Mouse (Mus musculus): ENCODE measurements around the gene Kbtbd6. TPM values are rescaled to one million over a fixed set of nuclear protein-coding genes. Genes with fewer than 3 reads are reported as not detected.
A peak's percentile ranks its signal among the peaks of the same experiment; 100 is the strongest.
"Not testable (repeated sequence)": the region's sequence is repeated elsewhere in the genome, so short reads cannot be mapped to it uniquely, and the experiment has no call there.

The Kbtbd6 gene
- polyA plus RNA-seq, 1 experiment from 2014 or later, result 3.5 TPM

DNA sequence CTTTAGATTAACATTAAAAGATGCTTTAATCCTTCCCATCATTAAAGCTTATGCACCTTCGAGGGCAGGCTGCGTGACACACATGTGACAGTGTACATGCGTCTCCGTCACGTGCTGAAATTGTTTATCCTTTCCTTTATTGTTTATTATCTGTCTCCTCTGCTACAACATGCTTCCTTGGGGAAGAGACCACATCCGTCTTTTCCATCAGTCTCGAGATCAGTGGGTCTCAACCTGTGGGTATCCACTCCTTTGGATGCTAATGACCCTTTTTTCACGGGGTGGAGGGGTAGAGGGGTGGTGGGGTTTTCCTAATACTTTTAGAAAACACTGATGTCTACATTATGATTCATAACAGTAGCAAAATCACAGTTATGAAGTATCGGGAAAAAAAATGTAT lies 7.0 kb upstream of the Kbtbd6 start:
- Histone ChIP-seq H3K4me3 (replicated peaks) (no peak overlapping the region), H3K9ac (no peak overlapping the region), H3K27me3 (no peaks in the 10 kb centered on the region), H3K4me2 (no peak overlapping the region), H3K9me3 (replicated peaks) (no peaks in the 10 kb centered on the region), H3K36me3 (no peaks in the 10 kb centered on the region), H3K27ac (no peak overlapping the region), H3K4me1 (no peaks in the 10 kb centered on the region)
- WGBS, result 91% methylated on average over 9 of the region's 9 CpGs
- ATAC-seq (replicated peaks; ENCODE audit: low FRiP score), result no peak

DNA sequence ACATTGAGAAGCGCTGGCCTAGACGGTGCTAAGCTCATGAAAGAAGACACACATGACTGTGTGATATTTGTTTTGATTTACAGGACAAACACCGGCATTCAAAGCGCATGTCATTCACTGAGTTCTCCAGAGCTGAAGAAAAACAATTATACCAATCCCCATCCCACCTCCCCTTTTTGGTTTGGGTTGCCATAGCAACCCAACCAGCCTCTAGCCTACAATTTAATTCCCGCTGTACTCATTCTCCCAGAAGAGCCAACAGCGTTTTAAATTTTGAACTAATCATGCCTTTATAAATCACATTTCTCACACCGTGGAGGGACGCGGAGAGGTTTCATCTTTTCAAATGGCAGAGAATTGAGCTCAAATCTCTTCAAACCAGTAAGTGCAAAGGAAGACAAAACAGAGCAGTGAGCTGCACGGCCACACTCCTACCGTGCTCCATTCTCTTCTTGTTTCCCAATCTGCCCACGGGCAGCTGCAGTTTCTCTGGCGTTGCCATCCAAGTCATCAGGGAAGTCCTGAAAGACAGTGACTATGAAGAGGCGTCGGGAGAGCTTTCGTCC lies 6.5 kb upstream of the Kbtbd6 start:
- Histone ChIP-seq H3K4me2 (no peak overlapping the region), H3K4me3 (replicated peaks) (no peak overlapping the region), H3K27me3 (no peaks in the 10 kb centered on the region), H3K4me1 (no peaks in the 10 kb centered on the region), H3K9ac (no peak overlapping the region), H3K9me3 (replicated peaks) (no peaks in the 10 kb centered on the region), H3K27ac (no peak overlapping the region), H3K36me3 (no peaks in the 10 kb centered on the region)
- no peak for ATAC-seq (replicated peaks; ENCODE audit: low FRiP score)
- 75% methylated on average over 16 of the region's 16 CpGs for WGBS

DNA sequence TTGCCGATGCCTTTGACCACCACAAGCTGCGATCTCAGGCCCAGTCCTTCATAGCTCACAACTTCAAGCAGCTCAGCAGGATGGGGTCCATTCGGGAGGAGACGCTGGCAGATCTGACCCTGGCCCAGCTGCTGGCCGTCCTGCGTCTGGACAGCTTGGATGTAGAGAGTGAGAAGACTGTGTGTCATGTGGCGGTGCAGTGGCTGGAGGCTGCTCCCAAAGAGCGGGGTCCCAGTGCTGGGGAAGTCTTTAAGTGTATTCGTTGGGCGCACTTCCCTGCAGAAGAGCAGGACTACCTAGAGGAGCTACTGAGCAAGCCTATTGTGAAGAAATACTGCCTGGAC lies 928 bp downstream of the Kbtbd6 start:
- not testable (repeated sequence) for H3K9ac ChIP-seq; H3K4me3 ChIP-seq (replicated peaks); H3K27ac ChIP-seq; H3K9me3 ChIP-seq (replicated peaks); H3K27me3 ChIP-seq; H3K4me2 ChIP-seq; H3K36me3 ChIP-seq; H3K4me1 ChIP-seq
- ATAC-seq (replicated peaks; ENCODE audit: low FRiP score), result 0 out of 2 replicates have a peak, but pooled peaks have one; percentile 19
- WGBS, result 97% methylated on average over 8 of the region's 10 CpGs

DNA sequence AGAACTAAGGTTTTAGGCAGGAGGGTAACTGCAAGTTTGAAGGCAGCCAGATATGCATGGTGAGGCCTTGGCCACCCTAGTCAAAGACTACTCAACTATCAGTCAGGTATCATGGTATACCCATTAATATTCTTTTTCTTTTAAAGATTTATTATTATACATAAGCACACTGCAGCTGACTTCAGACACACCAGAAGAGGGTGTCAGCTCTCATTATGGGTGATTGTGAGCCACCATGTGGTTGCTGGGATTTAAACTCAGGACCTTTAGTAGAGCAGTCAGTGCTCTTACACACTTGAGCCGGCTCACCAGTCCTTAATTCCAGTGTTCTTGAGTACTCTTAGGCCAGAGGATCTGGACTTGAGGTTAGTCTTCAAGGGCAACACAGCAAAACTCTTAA lies 8.8 kb downstream of the Kbtbd6 start:
- no peak overlapping the region for H3K4me2 ChIP-seq
- H3K4me1 ChIP-seq, result no peaks in the 10 kb centered on the region
- ATAC-seq (replicated peaks; ENCODE audit: low FRiP score), result no peak
- no peak overlapping the region for H3K27ac ChIP-seq
- H3K36me3 ChIP-seq, result peaks cover 45% of the 10 kb centered on the region
- 86% methylated on average over 1 of the region's 1 CpGs for WGBS
- H3K9me3 ChIP-seq (replicated peaks), result no peaks in the 10 kb centered on the region
- no peak overlapping the region for H3K9ac ChIP-seq
- no peak overlapping the region for H3K4me3 ChIP-seq (replicated peaks)
- no peaks in the 10 kb centered on the region for H3K27me3 ChIP-seq

DNA sequence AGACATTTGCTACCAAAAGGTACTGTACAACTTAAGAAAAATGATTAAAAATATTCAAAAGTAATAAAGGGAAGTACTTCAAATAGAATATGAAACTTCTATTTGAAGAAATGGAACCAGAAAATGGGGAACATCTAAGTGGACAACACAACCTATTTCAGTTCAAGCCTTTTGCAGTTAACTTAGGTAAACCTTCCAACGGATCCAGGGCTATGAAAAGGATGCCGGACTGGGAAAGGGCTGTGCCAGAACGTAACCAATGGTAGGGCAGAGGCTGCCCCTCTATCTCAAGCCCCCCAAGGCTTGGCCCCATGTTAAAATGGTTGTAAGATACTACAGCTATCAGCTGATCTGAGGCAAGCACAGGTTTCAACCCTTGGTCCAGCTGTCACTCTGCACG lies 9.4 kb downstream of the Kbtbd6 start:
- ATAC-seq (replicated peaks; ENCODE audit: low FRiP score), result no peak
- Histone ChIP-seq H3K4me1 (no peaks in the 10 kb centered on the region), H3K27ac (no peak overlapping the region), H3K4me3 (replicated peaks) (no peak overlapping the region), H3K9me3 (replicated peaks) (no peaks in the 10 kb centered on the region), H3K9ac (no peak overlapping the region), H3K36me3 (peaks cover 50% of the 10 kb centered on the region), H3K4me2 (no peak overlapping the region), H3K27me3 (no peaks in the 10 kb centered on the region)
- WGBS, result 94% methylated on average over 4 of the region's 4 CpGs

DNA sequence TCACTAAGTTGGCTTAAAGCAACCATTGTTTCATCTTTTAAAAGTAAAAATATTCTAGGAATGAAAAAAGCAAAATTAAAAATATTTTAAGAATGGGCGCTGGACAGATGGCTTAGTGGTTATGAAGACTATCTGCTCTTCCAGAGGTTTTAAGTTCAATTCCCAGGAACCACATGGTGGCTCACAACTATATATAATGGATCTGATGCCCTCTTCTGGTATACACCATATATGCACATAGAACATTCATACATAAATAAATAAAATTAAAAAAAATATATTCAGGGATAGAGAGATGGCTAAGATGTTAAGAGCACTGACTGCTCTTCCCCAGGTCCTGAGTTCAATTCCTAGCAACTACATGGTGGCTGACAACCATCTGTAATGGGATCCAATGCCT lies 14.0 kb downstream of the Kbtbd6 start:
- H3K27me3 ChIP-seq, result no peaks in the 10 kb centered on the region
- H3K4me1 ChIP-seq, result no peaks in the 10 kb centered on the region
- H3K4me3 ChIP-seq (replicated peaks), result no peak overlapping the region
- no peak overlapping the region for H3K9ac ChIP-seq
- no peak overlapping the region for H3K4me2 ChIP-seq
- peaks cover 83% of the 10 kb centered on the region for H3K36me3 ChIP-seq
- H3K27ac ChIP-seq, result no peak overlapping the region
- ATAC-seq (replicated peaks; ENCODE audit: low FRiP score), result no peak
- 87% methylated on average over 1 of the region's 1 CpGs for WGBS
- no peaks in the 10 kb centered on the region for H3K9me3 ChIP-seq (replicated peaks)

DNA sequence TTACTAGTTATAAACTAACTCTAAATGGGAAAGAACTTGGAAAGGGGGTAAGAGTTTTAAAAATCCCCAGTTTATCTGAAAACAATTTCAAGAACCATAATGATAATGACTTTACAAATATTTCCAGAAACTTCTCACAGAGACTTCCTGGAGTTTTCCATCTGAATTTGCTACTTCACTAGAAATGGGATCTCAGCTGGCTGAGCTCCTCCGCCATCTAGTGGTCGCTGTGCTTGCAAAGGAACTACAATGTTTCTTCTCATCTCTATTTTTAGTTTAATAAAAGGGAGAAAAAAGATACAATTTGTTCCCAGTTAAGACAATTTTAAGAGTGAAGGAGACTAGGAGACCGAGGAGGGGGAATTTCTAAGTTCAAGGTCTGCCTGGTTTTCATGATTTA lies 16.0 kb downstream of the Kbtbd6 start:
- no peak overlapping the region for H3K4me3 ChIP-seq (replicated peaks)
- H3K27ac ChIP-seq, result no peak overlapping the region
- no peaks in the 10 kb centered on the region for H3K27me3 ChIP-seq
- no peaks in the 10 kb centered on the region for H3K9me3 ChIP-seq (replicated peaks)
- peaks cover 86% of the 10 kb centered on the region for H3K36me3 ChIP-seq
- H3K4me2 ChIP-seq, result no peak overlapping the region
- 32% methylated on average over 3 of the region's 3 CpGs for WGBS
- ATAC-seq (replicated peaks; ENCODE audit: low FRiP score), result no peak
- no peaks in the 10 kb centered on the region for H3K4me1 ChIP-seq
- H3K9ac ChIP-seq, result no peak overlapping the region

DNA sequence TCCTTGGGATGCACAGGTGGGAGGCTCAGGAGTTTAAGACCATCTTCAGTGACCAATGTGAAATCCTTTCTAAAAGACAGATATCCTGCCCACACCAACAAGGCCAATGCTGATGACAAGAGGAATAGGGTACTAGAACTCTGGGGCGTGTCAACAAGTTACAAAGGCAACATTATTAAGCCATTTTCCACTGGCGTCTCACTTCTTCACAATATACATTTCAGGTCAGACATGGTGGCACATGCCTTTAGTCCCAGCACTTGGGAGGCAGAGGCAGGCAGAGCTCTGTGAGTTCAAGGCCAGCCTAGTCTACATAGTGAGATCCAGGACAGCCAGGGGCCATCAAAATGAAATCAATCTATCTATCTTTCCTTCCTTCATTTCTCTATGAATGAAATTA lies 21.7 kb downstream of the Kbtbd6 start:
- no peaks in the 10 kb centered on the region for H3K27me3 ChIP-seq
- H3K9ac ChIP-seq, result no peak overlapping the region
- H3K4me2 ChIP-seq, result no peak overlapping the region
- no peak overlapping the region for H3K4me3 ChIP-seq (replicated peaks)
- H3K9me3 ChIP-seq (replicated peaks), result no peaks in the 10 kb centered on the region
- H3K27ac ChIP-seq, result no peak overlapping the region
- 95% methylated on average over 2 of the region's 2 CpGs for WGBS
- H3K4me1 ChIP-seq, result no peaks in the 10 kb centered on the region
- no peak for ATAC-seq (replicated peaks; ENCODE audit: low FRiP score)
- peaks cover 88% of the 10 kb centered on the region for H3K36me3 ChIP-seq

DNA sequence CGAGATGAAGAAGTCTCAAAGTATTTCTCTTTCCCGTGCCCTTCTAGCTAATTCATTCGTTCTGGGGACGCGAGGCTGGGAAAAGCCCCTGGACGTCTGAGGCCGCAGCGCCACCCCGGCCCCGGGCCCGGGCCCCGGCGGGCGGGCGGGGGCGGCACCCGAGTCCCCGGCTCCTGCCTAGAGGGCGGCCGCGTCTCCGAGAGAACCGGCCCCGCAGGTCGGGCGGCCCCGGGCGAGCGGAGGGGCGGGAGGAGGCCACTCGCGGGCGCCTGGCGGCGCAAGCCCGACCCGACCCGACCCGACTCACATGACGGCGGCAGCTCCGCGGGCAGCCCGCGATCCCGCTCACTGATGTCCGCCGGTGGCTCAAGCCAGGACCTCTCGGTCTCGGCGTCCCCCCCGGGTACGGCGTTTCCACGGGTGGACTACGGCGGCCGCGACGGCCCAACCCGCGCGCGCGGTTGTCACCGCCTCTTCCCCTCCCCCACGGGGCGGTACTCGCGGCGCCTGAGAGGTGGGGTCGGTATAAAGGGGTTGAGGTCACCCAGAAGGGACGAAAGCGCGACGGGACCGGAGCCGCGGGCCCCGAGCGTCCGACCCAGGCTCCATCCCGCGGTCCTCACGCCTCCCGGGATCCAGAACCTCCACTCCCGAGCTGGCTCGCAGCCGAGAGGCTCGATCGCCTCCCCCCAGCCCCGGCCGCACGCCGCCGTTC lies 29.1 kb downstream of the Kbtbd6 start, which contains the start of gene Elf1:
Elf1 (plus strand) TSS at position 571 of the 715 bp plus-strand sequence.
- peak within 1 kb of the TSS; percentile 100 for H3K27ac ChIP-seq

DNA sequence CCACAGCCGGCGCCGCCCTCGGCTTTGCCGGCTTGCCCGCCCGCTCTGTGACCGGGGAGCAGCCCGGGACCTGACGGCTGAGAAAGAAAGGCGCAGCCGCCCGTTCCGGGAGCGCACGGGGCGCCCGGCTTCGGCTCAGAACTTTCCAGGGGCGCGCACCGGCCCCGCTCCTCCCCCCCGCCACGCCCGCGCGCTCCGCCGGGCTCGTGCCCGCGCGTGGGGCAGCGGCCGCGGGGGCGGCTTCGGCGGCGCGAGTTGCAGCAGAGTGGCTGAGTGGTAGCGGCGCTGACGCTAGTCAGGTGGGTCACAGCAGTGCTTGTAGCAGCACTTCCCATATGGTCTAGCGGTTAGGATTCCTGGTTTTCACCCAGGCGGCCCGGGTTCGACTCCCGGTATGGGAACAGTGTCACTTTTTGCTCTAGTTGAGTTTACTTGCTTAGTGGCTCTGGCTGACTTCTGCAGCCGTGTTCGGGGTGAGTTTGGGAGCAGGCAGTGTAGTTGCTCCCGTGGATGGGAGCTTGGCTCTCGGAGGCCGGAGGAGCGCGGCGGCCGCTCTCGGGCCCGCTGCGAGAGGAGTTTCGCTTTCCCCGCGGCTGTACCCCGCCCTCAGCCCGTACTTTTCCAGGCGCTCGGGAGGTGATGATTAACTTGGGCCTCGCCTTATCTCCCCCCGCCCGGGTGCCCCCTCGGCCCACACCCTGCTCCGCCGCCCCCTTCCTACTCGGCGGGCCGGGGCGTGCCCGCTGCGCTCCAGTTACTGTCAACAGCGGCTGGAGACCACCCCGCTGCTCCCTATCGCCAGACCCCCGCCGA lies 29.9 kb downstream of the Kbtbd6 start, which contains the start of gene Wbp4:
Wbp4 (minus strand) TSS at position 182 of the 813 bp plus-strand sequence.
- WGBS, result under 1% methylated on average over 81 of the region's 86 CpGs
- Histone ChIP-seq H3K4me2 (peak within 1 kb of the TSS; percentile 79), H3K27ac (peak within 1 kb of the TSS; percentile 100), H3K36me3 (peaks cover 23% of the 10 kb centered on the region), H3K9me3 (replicated peaks) (no peaks in the 10 kb centered on the region), H3K4me3 (replicated peaks) (peak within 1 kb of the TSS; percentile 90), H3K4me1 (peaks cover 46% of the 10 kb centered on the region), H3K27me3 (no peaks in the 10 kb centered on the region), H3K9ac (peak within 1 kb of the TSS; percentile 96)
- ATAC-seq (replicated peaks; ENCODE audit: low FRiP score), result peak; percentile 92

More for the DNA sequence above, 29.1 kb downstream of the Kbtbd6 start, which contains the start of gene Elf1:
- H3K4me2 ChIP-seq, result peak within 1 kb of the TSS; percentile 79
- H3K27me3 ChIP-seq, result no peaks in the 10 kb centered on the region
- H3K9me3 ChIP-seq (replicated peaks), result no peaks in the 10 kb centered on the region
- peaks cover 40% of the 10 kb centered on the region for H3K4me1 ChIP-seq
- peak; percentile 85 for ATAC-seq (replicated peaks; ENCODE audit: low FRiP score)
- WGBS, result 1% methylated on average over 89 of the region's 96 CpGs
- H3K36me3 ChIP-seq, result peaks cover 25% of the 10 kb centered on the region
- H3K4me3 ChIP-seq (replicated peaks), result peak within 1 kb of the TSS; percentile 90
- peak within 1 kb of the TSS; percentile 96 for H3K9ac ChIP-seq

DNA sequence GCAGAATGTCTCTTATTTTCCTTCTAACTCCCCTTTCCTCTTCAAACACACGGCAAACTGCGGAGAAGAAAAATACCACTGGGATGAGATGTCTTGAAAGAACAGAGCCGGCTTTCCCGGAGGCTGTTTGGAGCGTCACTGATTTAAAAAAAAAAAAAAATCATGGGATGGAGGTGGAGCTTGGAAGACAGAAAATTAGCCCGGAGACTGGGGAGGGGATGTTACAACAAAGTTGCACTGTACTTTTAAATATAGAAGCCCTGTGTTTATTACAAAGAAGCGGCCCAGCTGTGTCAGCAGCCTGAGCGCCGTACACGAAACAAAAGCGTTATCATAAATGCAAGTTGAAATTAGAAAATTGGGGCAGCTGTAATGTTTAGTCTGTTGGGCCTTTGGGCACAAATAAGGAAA lies 30.6 kb downstream of the Kbtbd6 start:
- Histone ChIP-seq H3K4me3 (replicated peaks) (peak overlapping the region; percentile 90), H3K9ac (peak overlapping the region; percentile 96), H3K4me2 (peak overlapping the region; percentile 79), H3K36me3 (peaks cover 17% of the 10 kb centered on the region), H3K9me3 (replicated peaks) (no peaks in the 10 kb centered on the region), H3K27ac (peak overlapping the region; percentile 100), H3K4me1 (peaks cover 54% of the 10 kb centered on the region), H3K27me3 (no peaks in the 10 kb centered on the region)
- ATAC-seq (replicated peaks; ENCODE audit: low FRiP score), result no peak
- WGBS, result under 1% methylated on average over 11 of the region's 11 CpGs

DNA sequence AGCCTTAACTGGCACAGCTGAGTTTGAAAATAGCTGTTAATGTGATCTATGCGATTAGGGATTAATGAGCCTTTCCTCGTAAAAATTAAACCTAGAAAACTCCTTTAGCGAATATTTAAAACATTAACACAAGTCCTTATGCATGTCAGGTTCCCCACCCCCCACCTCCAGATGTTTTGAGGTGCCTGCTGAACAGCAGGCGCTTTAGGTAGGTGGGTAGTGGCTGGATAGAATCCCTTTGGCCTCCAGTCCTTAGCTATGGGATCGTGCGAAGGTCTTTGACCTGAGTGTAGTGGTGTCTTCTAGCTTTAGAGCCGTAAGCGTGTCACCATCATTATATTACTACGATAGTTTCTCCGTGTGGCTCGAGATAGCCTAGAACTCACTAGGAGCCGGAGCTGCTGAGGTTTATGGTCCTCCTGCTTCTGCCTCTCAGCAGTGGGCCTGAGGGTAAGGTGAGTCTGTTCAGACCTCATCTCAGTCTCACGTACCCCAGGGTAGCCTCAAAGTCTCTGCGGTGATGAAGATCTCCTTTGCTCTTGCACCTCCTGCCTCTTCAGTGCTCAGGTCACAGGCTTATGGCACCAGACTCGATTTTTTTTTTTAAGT lies 31.2 kb downstream of the Kbtbd6 start:
- H3K27ac ChIP-seq, result peak overlapping the region; percentile 100
- H3K27me3 ChIP-seq, result no peaks in the 10 kb centered on the region
- no peaks in the 10 kb centered on the region for H3K9me3 ChIP-seq (replicated peaks)
- peaks cover 59% of the 10 kb centered on the region for H3K4me1 ChIP-seq
- peaks cover 12% of the 10 kb centered on the region for H3K36me3 ChIP-seq
- peak overlapping the region; percentile 79 for H3K4me2 ChIP-seq
- WGBS, result 12% methylated on average over 15 of the region's 15 CpGs
- no peak for ATAC-seq (replicated peaks; ENCODE audit: low FRiP score)
- H3K4me3 ChIP-seq (replicated peaks), result peak overlapping the region; percentile 90
- H3K9ac ChIP-seq, result peak overlapping the region; percentile 96
